Mouse (Mus musculus) heart, embryonic 16.5 days (tissue): ENCODE results near the gene Ltbp1. TPM values are rescaled to one million over a fixed set of nuclear protein-coding genes. Genes with fewer than 3 reads are reported as not detected.

Source experiments
- ATAC-seq: fragments of 200-750 bp; cut with Nextera tagmentation; replicated peaks from 2 replicates; pipeline ENCODE4 v1.8.0; 2017; ENCODE audit warnings: moderate number of reproducible peaks; ENCODE audit not compliant: insufficient read depth, low FRiP score; ENCODE audit errors: extremely low read depth
- H3K27ac ChIP-seq: fragments of 300-500 bp; sonication (generic); 2 replicates; pipeline ENCODE4 v1.5.1; 2014; ENCODE audit warnings: mild to moderate bottlenecking, low read length, control low read depth, moderate library complexity
- H3K27me3 ChIP-seq: fragments of 300-500 bp; sonication (generic); 2 replicates; pipeline ENCODE4 v1.6.1; 2014; ENCODE audit warnings: low read length, mixed read lengths; ENCODE audit not compliant: control insufficient read depth, insufficient read depth
- H3K36me3 ChIP-seq: fragments of 300-500 bp; sonication (generic); 2 replicates; pipeline ENCODE4 v1.6.1; 2014; ENCODE audit not compliant: control insufficient read depth, insufficient read depth
- H3K4me1 ChIP-seq: fragments of 300-500 bp; sonication (generic); 2 replicates; pipeline ENCODE4 v1.6.1; 2014; ENCODE audit warnings: low read length, mixed read lengths; ENCODE audit not compliant: control insufficient read depth, insufficient read depth
- H3K4me2 ChIP-seq: fragments of 300-500 bp; sonication (generic); 2 replicates; pipeline ENCODE4 v1.6.1; 2014; ENCODE audit warnings: low read depth, mild to moderate bottlenecking, control low read depth, low read length
- H3K4me3 ChIP-seq: fragments of 300-500 bp; sonication (generic); 2 replicates; pipeline ENCODE4 v1.5.1; 2014; ENCODE audit warnings: mild to moderate bottlenecking, control low read depth, low read length
- H3K9ac ChIP-seq: fragments of 300-500 bp; sonication (generic); 2 replicates; pipeline ENCODE4 v1.6.1; 2014; ENCODE audit warnings: low read length, control low read depth
- H3K9me3 ChIP-seq: fragments of 300-500 bp; sonication (generic); replicated peaks from 2 replicates; pipeline ENCODE4 v1.6.1; 2016; ENCODE audit warnings: low read length; ENCODE audit not compliant: control insufficient read depth
- WGBS: fragments of 180-500 bp; shearing (Covaris S2); extraction: QIAGEN DNeasy Blood & Tissue Kit; methylation state at CpG from one replicate; pipeline ENCODE4 v1.1.7; 2014; 5-methylcytosine and 5-hydroxymethylcytosine counted together
- polyA plus RNA-seq: library from polyadenylated mRNA; unstranded; fragments of >200 nt; fragmentation: Nextera tagmentation; extraction: Ambion mirVana; gene quantifications from 2 replicates; pipeline ENCODE4 v1.2.1, GENCODE M21; 2015

Ltbp1 gene
- polyA plus RNA-seq, 1 experiment from 2014 or later, result 15.6 TPM

DNA sequence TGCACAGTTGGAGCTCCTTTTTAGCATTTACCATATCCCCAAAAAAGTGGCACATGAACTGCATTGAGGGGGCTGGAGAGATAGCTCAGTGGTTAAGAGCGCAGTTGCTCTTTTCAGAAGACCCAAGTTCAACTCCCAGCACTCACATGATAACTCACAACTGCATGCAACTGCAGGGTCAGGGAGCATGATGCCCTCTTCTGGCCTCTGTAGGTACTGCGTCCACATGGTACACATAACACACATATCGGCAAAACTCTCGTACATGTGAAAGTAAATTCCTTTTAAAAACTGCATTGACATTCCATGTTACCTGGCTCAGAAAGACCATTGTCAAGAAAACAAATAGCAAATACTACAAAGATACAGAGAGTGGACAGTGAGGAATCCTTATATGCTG is 342.0 kb downstream of the Ltbp1 start:
- no peak overlapping the region for H3K4me3 ChIP-seq
- H3K4me2 ChIP-seq, result no peak overlapping the region
- no peaks in the 10 kb centered on the region for H3K4me1 ChIP-seq
- peaks cover 5% of the 10 kb centered on the region; the same call in 1 of the 2 replicates for H3K36me3 ChIP-seq
- WGBS, result 97% methylated on average over 4 of the region's 4 CpGs
- no peaks in the 10 kb centered on the region for H3K27me3 ChIP-seq
- H3K9me3 ChIP-seq, result peaks cover 4% of the 10 kb centered on the region; the same call in 1 of the 2 replicates
- no peak overlapping the region for H3K27ac ChIP-seq
- no peak overlapping the region for H3K9ac ChIP-seq
- no peak for ATAC-seq

DNA sequence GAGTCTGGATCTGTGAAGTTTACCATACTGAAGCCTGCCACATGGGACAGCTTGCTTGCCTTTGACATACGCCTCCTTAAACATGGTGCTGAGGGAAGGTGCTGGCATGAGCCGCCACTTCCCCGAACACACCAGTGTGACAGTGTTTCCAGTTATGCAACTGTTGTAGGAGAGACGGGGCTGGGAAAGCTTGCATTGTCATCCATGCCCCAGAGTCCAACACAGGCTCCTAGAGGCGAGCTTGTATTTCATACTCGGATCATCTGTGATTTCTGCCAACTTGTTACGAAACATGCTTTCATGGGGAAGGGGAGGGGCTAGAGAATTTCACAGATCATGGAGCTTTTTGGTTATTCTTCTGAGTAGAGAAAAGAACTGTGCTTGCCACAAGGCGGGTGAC is 343.7 kb downstream of the Ltbp1 start:
- no peaks in the 10 kb centered on the region for H3K4me1 ChIP-seq
- peaks cover 5% of the 10 kb centered on the region; the same call in 1 of the 2 replicates for H3K36me3 ChIP-seq
- H3K4me3 ChIP-seq, result no peak overlapping the region
- ATAC-seq, result no peak
- no peak overlapping the region for H3K4me2 ChIP-seq
- H3K27me3 ChIP-seq, result no peaks in the 10 kb centered on the region
- H3K9ac ChIP-seq, result no peak overlapping the region
- 79% methylated on average over 8 of the region's 8 CpGs for WGBS
- H3K27ac ChIP-seq, result no peak overlapping the region
- H3K9me3 ChIP-seq, result peaks cover 4% of the 10 kb centered on the region; the same call in 1 of the 2 replicates

DNA sequence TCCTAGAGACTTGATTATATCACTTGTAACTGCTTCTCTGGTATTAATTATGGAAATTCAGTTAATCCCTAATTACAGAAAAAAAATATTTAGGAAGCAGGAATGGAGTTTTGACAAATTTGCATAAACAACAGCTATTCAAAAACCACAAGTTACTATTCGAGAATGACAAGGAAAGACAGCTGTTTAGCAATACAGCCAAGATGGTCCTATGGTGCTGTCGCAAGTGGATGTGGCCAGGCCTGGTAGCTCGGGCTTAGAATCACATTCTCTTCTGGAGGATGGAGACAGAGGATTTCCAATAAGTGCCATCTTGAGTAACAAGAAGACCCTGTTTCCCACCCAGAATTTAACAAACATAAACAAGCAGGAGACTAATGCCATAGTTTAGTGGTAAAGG is 344.2 kb downstream of the Ltbp1 start:
- no peak for ATAC-seq
- Histone ChIP-seq H3K4me3 (no peak overlapping the region), H3K27ac (no peak overlapping the region), H3K36me3 (peaks cover 5% of the 10 kb centered on the region; the same call in 1 of the 2 replicates), H3K4me2 (no peak overlapping the region), H3K9ac (no peak overlapping the region), H3K27me3 (no peaks in the 10 kb centered on the region), H3K4me1 (no peaks in the 10 kb centered on the region), H3K9me3 (peaks cover 4% of the 10 kb centered on the region; the same call in 1 of the 2 replicates)
- 90% methylated on average over 3 of the region's 3 CpGs for WGBS

DNA sequence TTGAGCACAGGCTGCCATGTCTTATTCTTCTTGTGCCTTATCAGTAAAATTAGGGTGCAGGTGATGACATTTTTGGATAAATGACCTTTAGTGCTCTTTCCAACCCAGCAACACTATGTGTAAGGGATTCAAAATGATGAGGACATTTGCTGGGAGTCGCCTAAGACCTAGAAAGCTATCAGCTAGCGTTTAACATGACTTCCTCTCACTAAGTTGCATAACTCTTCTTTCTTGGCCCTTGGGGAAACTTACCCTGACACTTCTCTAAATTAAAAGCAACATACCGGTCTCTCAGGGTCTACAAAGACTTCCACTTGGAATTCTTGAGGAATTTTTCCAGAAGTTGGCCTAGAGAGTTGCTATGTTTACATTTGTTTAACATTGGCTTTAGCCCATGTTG is 348.0 kb downstream of the Ltbp1 start:
- no peak for ATAC-seq
- Histone ChIP-seq H3K27ac (no peak overlapping the region), H3K4me3 (no peak overlapping the region), H3K4me1 (no peaks in the 10 kb centered on the region), H3K9me3 (no peaks in the 10 kb centered on the region), H3K36me3 (no peaks in the 10 kb centered on the region; the same call in 1 of the 2 replicates), H3K9ac (no peak overlapping the region), H3K4me2 (no peak overlapping the region), H3K27me3 (no peaks in the 10 kb centered on the region)
- whole genome bisulfite sequencing, result 76% methylated on average over 3 of the region's 3 CpGs

DNA sequence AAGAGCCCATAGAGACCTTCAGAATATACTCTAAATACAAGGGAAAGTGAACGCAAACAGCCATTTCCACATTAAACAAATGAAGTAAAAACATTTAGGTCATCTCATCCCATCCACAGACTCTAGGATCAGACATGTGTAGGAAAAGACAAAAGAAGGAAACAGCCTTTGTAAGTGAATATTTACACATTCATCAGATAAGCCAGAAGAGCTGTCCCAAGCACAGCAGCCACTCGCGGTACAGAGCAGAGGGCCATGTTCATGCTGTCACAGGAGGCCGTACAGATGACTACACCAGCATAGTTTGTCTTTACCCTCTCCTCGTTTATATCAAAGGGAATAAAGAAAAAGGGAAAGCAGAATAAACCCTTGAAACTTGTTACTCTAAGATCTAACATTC is 350.1 kb downstream of the Ltbp1 start:
- Histone ChIP-seq H3K9me3 (no peaks in the 10 kb centered on the region), H3K27me3 (no peaks in the 10 kb centered on the region), H3K27ac (no peak overlapping the region), H3K4me3 (no peak overlapping the region), H3K4me1 (no peaks in the 10 kb centered on the region), H3K4me2 (no peak overlapping the region), H3K36me3 (peaks cover 4% of the 10 kb centered on the region), H3K9ac (no peak overlapping the region)
- 59% methylated on average over 5 of the region's 5 CpGs for WGBS
- ATAC-seq, result no peak

DNA sequence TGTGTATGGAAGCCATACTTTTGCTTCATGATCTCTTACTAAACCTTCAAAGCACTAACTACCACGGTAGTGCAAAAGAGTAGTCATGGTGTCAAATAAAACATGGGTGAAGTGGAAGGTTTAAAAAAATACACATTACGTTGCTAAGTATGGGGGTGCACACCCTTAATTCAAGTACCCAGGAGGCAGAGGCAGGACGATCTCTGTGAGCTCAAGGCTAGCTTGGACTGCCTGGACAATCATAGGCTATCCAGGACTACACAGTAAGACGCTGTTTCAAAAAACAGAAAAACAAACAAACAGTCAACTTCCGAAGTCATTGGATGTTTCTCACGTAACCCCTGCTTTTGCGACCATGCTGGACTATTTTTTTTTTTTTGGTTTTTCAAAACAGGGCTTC is 354.7 kb downstream of the Ltbp1 start:
- H3K27me3 ChIP-seq, result no peaks in the 10 kb centered on the region
- no peak overlapping the region for H3K4me3 ChIP-seq
- peaks cover 23% of the 10 kb centered on the region for H3K36me3 ChIP-seq
- no peak for ATAC-seq
- H3K4me1 ChIP-seq, result no peaks in the 10 kb centered on the region
- H3K9ac ChIP-seq, result no peak overlapping the region
- H3K27ac ChIP-seq, result no peak overlapping the region
- 0 out of 2 replicates have a peak, but pooled peaks cover under 1% of the 10 kb centered on the region for H3K9me3 ChIP-seq
- 91% methylated on average over 7 of the region's 7 CpGs for WGBS
- no peak overlapping the region for H3K4me2 ChIP-seq

DNA sequence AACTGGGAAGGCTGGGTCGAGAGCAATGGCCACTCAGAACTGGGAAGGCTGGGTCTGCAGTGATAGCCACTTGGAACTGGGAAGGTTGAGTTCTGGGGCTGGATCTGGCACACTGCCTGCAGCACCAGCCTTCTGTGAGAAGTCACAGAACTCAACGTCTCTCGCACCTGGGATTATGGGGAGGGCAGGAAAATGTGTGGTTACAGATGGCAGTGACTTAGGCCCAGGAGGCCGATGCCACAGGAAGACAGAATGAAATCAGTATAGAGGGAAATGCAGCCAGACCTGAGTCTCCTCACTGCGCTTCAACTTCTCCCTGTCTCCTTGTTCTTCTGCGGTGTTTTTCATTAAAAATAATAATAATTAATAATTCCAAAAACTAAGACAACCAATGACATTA is 361.0 kb downstream of the Ltbp1 start:
- WGBS, result 86% methylated on average over 6 of the region's 6 CpGs
- Histone ChIP-seq H3K4me2 (no peak overlapping the region), H3K27ac (no peak overlapping the region)

DNA sequence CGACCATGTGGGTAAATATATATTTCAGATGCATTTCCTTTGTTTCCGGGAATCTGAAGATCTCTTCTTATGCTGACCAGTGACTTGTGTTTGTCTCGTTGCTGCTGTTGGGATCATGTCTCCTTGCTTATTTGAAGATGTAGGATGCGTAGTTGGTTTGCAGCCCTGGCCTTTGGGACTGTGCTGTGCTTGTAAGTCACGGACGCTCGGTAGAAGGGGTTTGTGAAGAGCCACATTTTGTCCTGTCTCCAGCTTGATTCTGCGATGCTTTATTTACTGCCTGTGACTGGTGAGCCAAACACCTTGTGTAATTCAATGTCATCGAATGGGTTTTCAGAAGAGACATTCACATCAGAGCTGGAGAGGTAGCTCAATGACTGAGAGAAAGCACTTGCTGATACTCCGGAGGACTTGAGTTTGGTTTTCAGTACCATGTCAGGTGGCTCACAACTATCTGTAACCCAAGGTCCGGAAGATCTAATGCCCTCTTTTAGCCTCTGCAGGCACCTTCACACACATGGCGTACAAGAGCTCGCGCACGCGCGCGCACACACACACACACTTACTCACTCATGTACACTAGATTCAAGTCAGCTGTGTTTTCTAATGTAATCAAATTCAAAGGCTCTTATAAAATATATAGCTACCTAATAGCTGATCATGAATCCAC is 362.3 kb downstream of the Ltbp1 start:
- Histone ChIP-seq H3K9me3 (0 out of 2 replicates have a peak, but pooled peaks cover 3% of the 10 kb centered on the region), H3K4me2 (no peak overlapping the region), H3K27ac (no peak overlapping the region), H3K4me3 (no peak overlapping the region), H3K36me3 (peaks cover 22% of the 10 kb centered on the region), H3K27me3 (no peaks in the 10 kb centered on the region), H3K9ac (no peak overlapping the region), H3K4me1 (no peaks in the 10 kb centered on the region)
- no peak for ATAC-seq
- 92% methylated on average over 18 of the region's 18 CpGs for WGBS

More for the DNA sequence above, 361.0 kb downstream of the Ltbp1 start:
- Histone ChIP-seq H3K9ac (no peak overlapping the region), H3K4me3 (no peak overlapping the region), H3K9me3 (0 out of 2 replicates have a peak, but pooled peaks cover 3% of the 10 kb centered on the region), H3K27me3 (no peaks in the 10 kb centered on the region), H3K36me3 (peaks cover 22% of the 10 kb centered on the region), H3K4me1 (no peaks in the 10 kb centered on the region)
- ATAC-seq, result no peak

DNA sequence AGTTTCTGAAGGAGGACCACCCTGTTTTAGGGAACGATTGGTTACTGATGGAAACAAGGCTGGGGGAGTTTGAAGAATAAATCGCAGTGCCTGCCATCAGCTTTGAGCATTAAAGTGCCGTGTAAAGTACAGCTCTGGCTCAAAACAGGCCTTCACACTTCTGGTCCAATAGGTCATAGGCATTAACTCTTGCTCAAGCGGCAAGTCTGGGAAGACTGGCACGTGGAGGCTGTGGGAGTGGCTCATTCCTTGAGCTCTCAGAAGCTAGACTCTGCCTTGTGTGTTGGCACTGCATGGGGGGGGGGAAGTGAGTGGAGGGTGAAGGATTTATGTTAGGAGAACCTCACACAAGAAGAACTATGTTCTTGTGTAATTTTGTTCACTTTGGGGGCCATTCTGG is 363.2 kb downstream of the Ltbp1 start:
- WGBS, result 71% methylated on average over 5 of the region's 5 CpGs
- Histone ChIP-seq H3K4me3 (no peak overlapping the region), H3K27ac (no peak overlapping the region), H3K36me3 (peaks cover 16% of the 10 kb centered on the region), H3K4me2 (no peak overlapping the region), H3K4me1 (no peaks in the 10 kb centered on the region), H3K27me3 (no peaks in the 10 kb centered on the region), H3K9ac (no peak overlapping the region), H3K9me3 (0 out of 2 replicates have a peak, but pooled peaks cover 3% of the 10 kb centered on the region)
- no peak for ATAC-seq
